Comparison of ENCODE assay signal across 23 mouse cellular contexts in the genomic region with DNA sequence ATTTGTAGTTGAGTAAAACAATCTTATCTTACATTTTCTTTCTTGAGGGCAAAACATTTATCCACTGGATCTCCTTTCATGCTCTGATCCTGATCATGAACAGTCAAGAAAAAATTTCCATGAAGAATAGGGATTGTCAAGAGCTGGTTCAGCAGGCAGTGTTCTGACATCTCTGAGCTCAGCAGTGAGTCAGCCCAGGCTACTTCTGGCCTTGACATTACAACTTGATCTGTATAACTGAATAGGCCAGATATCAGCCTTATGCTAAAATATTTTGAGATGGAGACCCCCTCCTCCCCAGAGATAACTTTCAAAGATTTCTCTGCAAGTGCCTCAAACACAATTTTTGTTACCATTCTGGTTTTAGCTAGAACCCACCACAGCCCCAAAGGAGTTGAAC.
"Had no signal": no experiment of that assay in that cellular context is flagged by ENCODE, and none has a peak within 500 bp of the region (broad histone marks: within the 10 kb centered on the region; RNA-seq: fewer than 3 reads in every experiment).

No protein-coding gene starts in this region.

- H3K4me3 ChIP-seq: heart, embryonic 10.5 days; hindbrain, embryonic 13.5 days; hindbrain, embryonic 15.5 days; kidney, embryonic 15.5 days; limb, embryonic 13.5 days; limb, embryonic 15.5 days; liver, embryonic 12.5 days had no signal

- H3K27ac ChIP-seq: hindbrain, embryonic 13.5 days; hindbrain, embryonic 15.5 days; hindbrain, postnatal 0 days; kidney, embryonic 15.5 days; kidney, postnatal 0 days; limb, embryonic 13.5 days; limb, embryonic 15.5 days; liver, embryonic 12.5 days; liver, embryonic 14.5 days had no signal

- H3K27me3 ChIP-seq: hindbrain, embryonic 13.5 days; hindbrain, embryonic 15.5 days; kidney, embryonic 15.5 days; limb, embryonic 13.5 days; limb, embryonic 15.5 days; liver, embryonic 12.5 days had no signal

- ATAC-seq: hindbrain, postnatal 0 days; intestine, embryonic 16.5 days; liver, embryonic 12.5 days had no signal

- H3K9me3 ChIP-seq: heart, embryonic 10.5 days; hindbrain, embryonic 13.5 days; hindbrain, embryonic 15.5 days; kidney, embryonic 15.5 days; limb, embryonic 13.5 days; limb, embryonic 15.5 days; liver, embryonic 12.5 days had no signal

- H3K4me2 ChIP-seq: hindbrain, embryonic 13.5 days; hindbrain, embryonic 15.5 days; kidney, embryonic 15.5 days; limb, embryonic 13.5 days; limb, embryonic 15.5 days; liver, embryonic 12.5 days had no signal

- DNase-seq: gastrocnemius, postnatal 14 days; gastrocnemius, postnatal 36 days; heart, adult 18-20 months; kidney, adult 11 months; kidney, adult 2 months; kidney, adult 9 months; kidney, postnatal 14 days; kidney, postnatal 36 days; layer of hippocampus, adult 9-11 months; layer of hippocampus, postnatal 36 days; left cerebral cortex, postnatal 4 days; lung, adult 18-20 months had no signal

- H3K9ac ChIP-seq: hindbrain, embryonic 13.5 days; hindbrain, embryonic 15.5 days; kidney, embryonic 15.5 days; limb, embryonic 13.5 days; limb, embryonic 15.5 days; liver, embryonic 12.5 days; liver, embryonic 14.5 days had no signal

- H3K36me3 ChIP-seq: hindbrain, embryonic 15.5 days had no signal
